Mouse (Mus musculus) embryonic facial prominence, embryonic 14.5 days (tissue): ENCODE results near the gene Treml2. TPM values are rescaled to one million over a fixed set of nuclear protein-coding genes. Genes with fewer than 3 reads are reported as not detected.

ENCODE experiments used
- ATAC-seq: fragments of 200-750 bp; cut with Nextera tagmentation; 2 replicates; pipeline ENCODE4 v1.8.0; 2017; ENCODE audit warnings: low read depth, moderate number of reproducible peaks, moderate TSS enrichment
- DNase-seq: peaks from one replicate; pipeline ENCODE4 v3.0.0-alpha.2; 2015; ENCODE audit warnings: low spot score
- H3K27ac ChIP-seq: fragments of 300-500 bp; sonication (generic); replicated peaks from 2 replicates; pipeline ENCODE4 v1.5.1; 2014; ENCODE audit warnings: low read depth, mild to moderate bottlenecking, low read length, moderate library complexity
- H3K27me3 ChIP-seq: fragments of 300-500 bp; sonication (generic); replicated peaks from 2 replicates; pipeline ENCODE4 v1.6.1; 2014; ENCODE audit warnings: low read length; ENCODE audit not compliant: control insufficient read depth, insufficient read depth
- H3K36me3 ChIP-seq: fragments of 300-500 bp; sonication (generic); 2 replicates; pipeline ENCODE4 v1.6.1; 2014; ENCODE audit warnings: low read length, mixed read lengths; ENCODE audit not compliant: control insufficient read depth, insufficient read depth
- H3K4me1 ChIP-seq: fragments of 300-500 bp; sonication (generic); 2 replicates; pipeline ENCODE4 v1.6.1; 2014; ENCODE audit warnings: antibody characterized with exemption, low read length; ENCODE audit not compliant: control insufficient read depth, insufficient read depth
- H3K4me2 ChIP-seq: fragments of 300-500 bp; sonication (generic); 2 replicates; pipeline ENCODE4 v1.6.1; 2014; ENCODE audit warnings: low read depth, mild to moderate bottlenecking, low read length, moderate library complexity, mixed read lengths
- H3K4me3 ChIP-seq: fragments of 300-500 bp; sonication (generic); 2 replicates; pipeline ENCODE4 v1.5.1; 2014; ENCODE audit warnings: low read depth, mild to moderate bottlenecking, low read length
- H3K9ac ChIP-seq: fragments of 300-500 bp; sonication (generic); 2 replicates; pipeline ENCODE4 v1.6.1; 2014; ENCODE audit warnings: low read depth, mild to moderate bottlenecking, low read length, moderate library complexity, mixed read lengths
- H3K9me3 ChIP-seq: fragments of 300-500 bp; sonication (generic); 2 replicates; pipeline ENCODE4 v1.6.1; 2016; ENCODE audit warnings: low read length; ENCODE audit not compliant: control insufficient read depth
- WGBS: fragments of 180-500 bp; shearing (Covaris S2); extraction: QIAGEN DNeasy Blood & Tissue Kit; methylation state at CpG from one replicate; pipeline ENCODE4 v1.1.7; 2014; 5-methylcytosine and 5-hydroxymethylcytosine counted together
- polyA plus RNA-seq: library from polyadenylated mRNA; unstranded; fragments of >200 nt; fragmentation: Nextera tagmentation; extraction: Ambion mirVana; gene quantifications from 2 replicates; pipeline ENCODE4 v1.2.1, GENCODE M21; 2014

Treml2 gene
- 0.14 and 0.28 TPM in 2 replicates for polyA plus RNA-seq

GRCm38 (mm10) chr17:48299203-48299602 is at the start of gene Treml2:
Treml2 (plus strand) TSS chr17:48299498.
- H3K4me3 ChIP-seq = no peak within 1 kb of the TSS
- DNase-seq = no peak
- H3K9me3 ChIP-seq = no peaks in the 10 kb centered on the region
- H3K4me1 ChIP-seq = no peaks in the 10 kb centered on the region
- H3K9ac ChIP-seq = no peak within 1 kb of the TSS
- no peak within 1 kb of the TSS for H3K27ac ChIP-seq
- no peak within 1 kb of the TSS for H3K4me2 ChIP-seq
- WGBS = 24% methylated on average over 3 of the region's 4 CpGs
- no peaks in the 10 kb centered on the region for H3K27me3 ChIP-seq
- H3K36me3 ChIP-seq = no peaks in the 10 kb centered on the region
- no peak for ATAC-seq

GRCm38 (mm10) chr17:48249501-48249900 is 49.8 kb upstream of the Treml2 start:
- 82% methylated on average over 11 of the region's 11 CpGs for WGBS

GRCm38 (mm10) chr17:48250631-48251030 is 48.7 kb upstream of the Treml2 start:
- H3K9ac ChIP-seq = no peak overlapping the region
- no peak for DNase-seq
- H3K27me3 ChIP-seq = no peaks in the 10 kb centered on the region
- WGBS = 83% methylated on average over 7 of the region's 7 CpGs
- no peaks in the 10 kb centered on the region for H3K4me1 ChIP-seq
- no peak overlapping the region for H3K4me2 ChIP-seq
- no peaks in the 10 kb centered on the region for H3K9me3 ChIP-seq
- H3K4me3 ChIP-seq = no peak overlapping the region
- no peaks in the 10 kb centered on the region for H3K36me3 ChIP-seq
- no peak overlapping the region for H3K27ac ChIP-seq
- ATAC-seq = no peak

More at GRCm38 (mm10) chr17:48249501-48249900, 49.8 kb upstream of the Treml2 start:
- H3K27ac ChIP-seq = no peak overlapping the region
- ATAC-seq = no peak
- DNase-seq = no peak
- no peaks in the 10 kb centered on the region for H3K36me3 ChIP-seq
- no peaks in the 10 kb centered on the region for H3K27me3 ChIP-seq
- no peaks in the 10 kb centered on the region for H3K9me3 ChIP-seq
- no peaks in the 10 kb centered on the region for H3K4me1 ChIP-seq
- no peak overlapping the region for H3K4me3 ChIP-seq
- H3K9ac ChIP-seq = no peak overlapping the region
- H3K4me2 ChIP-seq = no peak overlapping the region

GRCm38 (mm10) chr17:48256575-48256974 is 42.7 kb upstream of the Treml2 start:
- Histone ChIP-seq H3K4me2 (no peak overlapping the region), H3K27me3 (no peaks in the 10 kb centered on the region), H3K36me3 (no peaks in the 10 kb centered on the region), H3K27ac (no peak overlapping the region), H3K9me3 (peaks cover 14% of the 10 kb centered on the region), H3K9ac (no peak overlapping the region), H3K4me3 (no peak overlapping the region), H3K4me1 (no peaks in the 10 kb centered on the region)
- ATAC-seq (no peak), DNase-seq (no peak)

GRCm38 (mm10) chr17:48261868-48262267 is 37.4 kb upstream of the Treml2 start:
- DNase-seq = no peak
- 81% methylated on average over 2 of the region's 2 CpGs for WGBS
- Histone ChIP-seq H3K27ac (no peak overlapping the region), H3K27me3 (no peaks in the 10 kb centered on the region), H3K4me1 (no peaks in the 10 kb centered on the region), H3K9ac (no peak overlapping the region), H3K4me3 (no peak overlapping the region), H3K4me2 (no peak overlapping the region), H3K36me3 (no peaks in the 10 kb centered on the region), H3K9me3 (peaks cover 14% of the 10 kb centered on the region)
- no peak for ATAC-seq

- no peak for ATAC-seq
- H3K27ac ChIP-seq = no peak within 1 kb of the TSS
Observed at GRCm38 (mm10) chr17:48263741-48264362, 35.4 kb upstream of the Treml2 start, which contains the start of gene Treml4. Treml4 (plus strand) TSS chr17:48264295.

GRCm38 (mm10) chr17:48264662-48265061 is 34.6 kb upstream of the Treml2 start:
- Histone ChIP-seq H3K36me3 (no peaks in the 10 kb centered on the region), H3K4me3 (no peak overlapping the region), H3K4me2 (no peak overlapping the region), H3K27me3 (no peaks in the 10 kb centered on the region), H3K4me1 (no peaks in the 10 kb centered on the region), H3K27ac (no peak overlapping the region), H3K9ac (no peak overlapping the region), H3K9me3 (peaks cover 3% of the 10 kb centered on the region; the same call in 1 of the 2 replicates)
- no peak for ATAC-seq
- no peak for DNase-seq
- 94% methylated on average over 7 of the region's 7 CpGs for WGBS

More at GRCm38 (mm10) chr17:48263741-48264362, 35.4 kb upstream of the Treml2 start, which contains the start of gene Treml4:
- WGBS = 86% methylated on average over 3 of the region's 3 CpGs
- Histone ChIP-seq H3K4me2 (no peak within 1 kb of the TSS), H3K9ac (no peak within 1 kb of the TSS), H3K4me3 (no peak within 1 kb of the TSS), H3K4me1 (no peaks in the 10 kb centered on the region), H3K27me3 (no peaks in the 10 kb centered on the region), H3K36me3 (no peaks in the 10 kb centered on the region), H3K9me3 (peaks cover 11% of the 10 kb centered on the region)
- DNase-seq = no peak

- Histone ChIP-seq H3K27ac (no peak overlapping the region), H3K36me3 (no peaks in the 10 kb centered on the region), H3K4me3 (no peak overlapping the region), H3K9me3 (no peaks in the 10 kb centered on the region), H3K9ac (no peak overlapping the region), H3K4me1 (no peaks in the 10 kb centered on the region), H3K4me2 (no peak overlapping the region), H3K27me3 (no peaks in the 10 kb centered on the region)
- 31% methylated on average over 2 of the region's 2 CpGs for whole genome bisulfite sequencing
- peak; percentile 33; the same call in 1 of the 2 replicates for ATAC-seq
- DNase-seq = peak; percentile 32
Observed at GRCm38 (mm10) chr17:48266138-48266537, 33.2 kb upstream of the Treml2 start.
